Mouse (Mus musculus): ENCODE results near the gene Lama5. TPM values are rescaled to one million over a fixed set of nuclear protein-coding genes. Genes with fewer than 3 reads are reported as not detected.

Gene Lama5
- polyA plus RNA-seq (2012; rRNA removed) = 6.4 and 7.0 TPM in 2 replicates

DNA sequence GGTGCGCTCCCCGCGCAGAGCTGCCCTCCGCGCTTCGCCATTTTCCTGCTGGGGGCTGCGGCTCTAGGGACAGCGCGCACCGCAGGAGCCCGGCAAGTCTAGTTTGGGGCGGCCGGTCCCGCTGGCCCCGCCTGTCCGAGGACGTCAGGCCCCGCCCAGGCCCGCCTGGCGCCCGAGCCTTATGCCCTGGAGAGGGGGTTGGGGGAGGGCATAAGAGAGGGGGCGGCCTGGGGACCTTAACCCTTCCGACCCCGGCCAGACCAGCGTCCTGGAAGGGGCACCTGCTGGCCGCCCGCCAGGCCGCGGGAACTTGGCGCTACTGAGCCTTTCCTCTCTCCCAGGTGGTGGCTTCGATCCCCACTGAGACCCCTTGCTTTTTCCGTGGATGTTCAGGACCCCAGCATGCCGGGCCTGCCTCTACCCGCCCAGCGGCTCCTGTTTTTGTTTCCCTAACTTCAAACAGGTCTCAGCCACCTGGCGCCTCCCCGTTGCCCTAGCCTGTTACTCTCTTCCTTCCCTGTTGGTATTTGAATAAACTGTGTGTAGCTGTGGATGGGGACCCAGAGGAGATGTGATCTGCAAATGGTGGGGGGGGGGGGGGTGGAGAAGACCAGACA, at the start of gene Lama5:
Gene Lama5, minus strand, starts transcription at position 98 of the 617 bp plus-strand sequence.
- no peak for TF ChIP-seq POLR2A (IDR thresholded peaks at IDR 0.05; ENCODE audit: borderline replicate concordance, insufficient read depth, low read length)
- TF ChIP-seq CTCF (IDR thresholded peaks at IDR 0.05; ENCODE audit: borderline replicate concordance, insufficient read depth, low read depth, low read length) = no peak
- Histone ChIP-seq H3K27ac (ENCODE audit: insufficient read depth, low read length) (no peak within 1 kb of the TSS), H3K4me3 (replicated peaks; ENCODE audit: insufficient read depth, low read depth, low read length) (peak within 1 kb of the TSS; percentile 58), H3K4me1 (ENCODE audit: control insufficient read depth, insufficient read depth, low read length) (no peaks in the 10 kb centered on the region), H3K27me3 (ENCODE audit: control insufficient read depth, insufficient read depth, low read length) (no peaks in the 10 kb centered on the region; the same call in 1 of the 2 replicates)
- 2% methylated on average over 37 of the region's 37 CpGs for WGBS
- peak; percentile 31 to 41 for DNase-seq

DNA sequence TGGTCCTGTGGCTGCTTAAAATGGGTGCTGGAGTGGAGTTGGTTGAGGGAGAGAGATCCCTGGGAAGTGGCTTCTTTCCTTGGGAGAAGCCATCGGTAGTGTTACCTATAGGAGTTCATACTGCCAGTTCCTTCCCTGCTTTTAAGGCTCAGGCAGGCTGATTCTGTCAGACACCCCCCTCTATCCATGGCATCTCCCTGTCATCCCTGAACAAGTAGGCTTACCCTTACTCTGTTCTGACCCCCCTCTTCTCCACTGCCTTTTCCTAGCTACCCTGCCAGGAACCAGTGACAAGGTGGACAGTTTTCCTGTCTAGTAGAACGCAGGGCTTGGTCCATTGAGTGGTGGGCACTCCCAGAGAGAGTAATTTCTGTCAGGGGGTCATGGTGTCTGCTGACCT, 48.9 kb upstream of the Lama5 start:
- peaks cover 14% of the 10 kb centered on the region for H3K4me1 ChIP-seq (ENCODE audit: control insufficient read depth, insufficient read depth, low read length)
- WGBS = 88% methylated on average over 2 of the region's 2 CpGs
- TF ChIP-seq CTCF (IDR thresholded peaks at IDR 0.05; ENCODE audit: borderline replicate concordance, insufficient read depth, low read depth, low read length) (no peak), POLR2A (IDR thresholded peaks at IDR 0.05; ENCODE audit: borderline replicate concordance, insufficient read depth, low read length) (no peak)

GRCm38 (mm10) chr2:180273394-180274244, 48.0 kb upstream of the Lama5 start, which contains the start of gene Cables2:
TSS of gene Cables2 (minus strand) at chr2:180273496.
- H3K27ac ChIP-seq (ENCODE audit: insufficient read depth, low read length) = peak within 1 kb of the TSS; percentile 22; the same call in 1 of the 2 replicates
- H3K27me3 ChIP-seq (ENCODE audit: control insufficient read depth, insufficient read depth, low read length) = no peaks in the 10 kb centered on the region
- H3K4me3 ChIP-seq (replicated peaks; ENCODE audit: insufficient read depth, low read depth, low read length) = peak within 1 kb of the TSS; percentile 85
- WGBS = 5% methylated on average over 58 of the region's 68 CpGs
- peak; percentile 91 to 95 for DNase-seq
- TF ChIP-seq CTCF (IDR thresholded peaks at IDR 0.05; ENCODE audit: borderline replicate concordance, insufficient read depth, low read depth, low read length) (no peak), POLR2A (IDR thresholded peaks at IDR 0.05; ENCODE audit: borderline replicate concordance, insufficient read depth, low read length) (no peak)
- peaks cover 14% of the 10 kb centered on the region for H3K4me1 ChIP-seq (ENCODE audit: control insufficient read depth, insufficient read depth, low read length)

More for the DNA sequence above, 48.9 kb upstream of the Lama5 start:
- no peak for DNase-seq
- Histone ChIP-seq H3K4me3 (replicated peaks; ENCODE audit: insufficient read depth, low read depth, low read length) (no peak overlapping the region), H3K27ac (ENCODE audit: insufficient read depth, low read length) (no peak overlapping the region), H3K27me3 (ENCODE audit: control insufficient read depth, insufficient read depth, low read length) (no peaks in the 10 kb centered on the region)

DNA sequence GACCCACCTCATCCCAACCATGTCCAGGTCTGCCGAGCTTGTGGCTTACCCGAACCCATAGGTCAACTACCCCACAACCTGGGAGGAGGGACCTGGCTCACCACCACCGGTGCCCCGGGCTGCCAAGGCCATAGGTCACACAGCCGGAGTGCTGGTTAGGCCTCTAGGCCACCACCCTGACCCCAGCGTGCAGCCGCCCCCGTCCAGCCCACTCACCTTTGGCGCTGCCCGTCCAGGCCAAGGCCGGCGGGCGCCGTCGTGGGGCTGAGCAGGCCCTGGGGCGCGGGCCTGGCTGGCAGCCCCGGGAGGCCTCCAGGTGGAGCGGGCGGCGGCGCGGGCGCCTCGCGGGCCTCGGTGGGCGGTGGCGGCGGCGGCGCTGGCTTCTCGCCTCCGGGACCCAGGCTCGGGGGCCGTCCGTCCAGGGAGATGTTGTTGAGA, 47.2 kb upstream of the Lama5 start:
- DNase-seq = peak in 1 of 2 experiments; percentile 62
- TF ChIP-seq POLR2A (IDR thresholded peaks at IDR 0.05; ENCODE audit: borderline replicate concordance, insufficient read depth, low read length) (no peak), CTCF (IDR thresholded peaks at IDR 0.05; ENCODE audit: borderline replicate concordance, insufficient read depth, low read depth, low read length) (no peak)
- Histone ChIP-seq H3K27me3 (ENCODE audit: control insufficient read depth, insufficient read depth, low read length) (no peaks in the 10 kb centered on the region), H3K4me3 (replicated peaks; ENCODE audit: insufficient read depth, low read depth, low read length) (peak overlapping the region; percentile 85), H3K4me1 (ENCODE audit: control insufficient read depth, insufficient read depth, low read length) (peaks cover 14% of the 10 kb centered on the region), H3K27ac (ENCODE audit: insufficient read depth, low read length) (peak overlapping the region; percentile 22; the same call in 1 of the 2 replicates)
- WGBS = 2% methylated on average over 37 of the region's 37 CpGs

GRCm38 (mm10) chr2:180271804-180272395, 46.2 kb upstream of the Lama5 start:
- DNase-seq = no peak
- TF ChIP-seq POLR2A (IDR thresholded peaks at IDR 0.05; ENCODE audit: borderline replicate concordance, insufficient read depth, low read length) (no peak), CTCF (IDR thresholded peaks at IDR 0.05; ENCODE audit: borderline replicate concordance, insufficient read depth, low read depth, low read length) (no peak)
- H3K27ac ChIP-seq (ENCODE audit: insufficient read depth, low read length) = 0 out of 2 replicates have a peak overlapping the region, but pooled peaks have one; percentile 7
- H3K4me1 ChIP-seq (ENCODE audit: control insufficient read depth, insufficient read depth, low read length) = peaks cover 14% of the 10 kb centered on the region
- H3K4me3 ChIP-seq (replicated peaks; ENCODE audit: insufficient read depth, low read depth, low read length) = peak overlapping the region; percentile 39
- 14% methylated on average over 5 of the region's 5 CpGs for WGBS
- no peaks in the 10 kb centered on the region for H3K27me3 ChIP-seq (ENCODE audit: control insufficient read depth, insufficient read depth, low read length)

DNA sequence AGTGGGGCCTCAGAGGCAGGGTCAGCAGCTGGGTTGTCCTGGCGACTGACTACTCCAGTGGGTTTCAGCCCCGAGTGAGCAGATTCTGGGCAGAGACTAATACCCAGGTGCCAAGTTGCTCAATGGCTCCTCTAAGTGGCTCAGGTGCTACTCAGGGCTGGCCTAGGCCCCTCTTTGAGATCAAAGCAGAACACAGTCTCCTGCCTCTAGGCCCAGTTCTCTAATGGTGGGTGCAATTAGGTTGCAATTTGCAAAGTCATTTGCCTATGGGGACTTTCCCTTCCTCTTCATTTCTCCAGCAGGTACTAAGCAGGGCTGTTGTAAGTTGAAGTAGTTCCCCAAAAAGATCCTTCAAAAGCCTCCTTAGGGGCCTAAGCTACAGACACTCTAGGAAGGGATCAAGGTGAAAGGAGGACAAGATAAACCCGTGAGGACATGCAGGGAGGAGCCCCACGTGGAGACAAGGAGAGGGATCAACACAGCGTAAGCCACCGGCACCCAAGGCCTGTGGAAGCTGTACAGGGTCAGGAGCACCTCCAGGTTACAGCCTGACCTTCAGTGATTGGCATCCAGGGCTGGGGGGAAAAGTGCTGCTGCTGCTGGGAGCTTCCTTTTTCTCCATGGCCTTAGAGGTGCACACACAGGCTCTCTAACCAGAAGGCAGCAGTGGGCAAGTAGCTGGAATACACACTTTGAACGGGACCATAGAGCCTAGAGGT, 45.0 kb upstream of the Lama5 start:
- DNase-seq = no peak
- TF ChIP-seq POLR2A (IDR thresholded peaks at IDR 0.05; ENCODE audit: borderline replicate concordance, insufficient read depth, low read length) (no peak), CTCF (IDR thresholded peaks at IDR 0.05; ENCODE audit: borderline replicate concordance, insufficient read depth, low read depth, low read length) (no peak)
- Histone ChIP-seq H3K27me3 (ENCODE audit: control insufficient read depth, insufficient read depth, low read length) (no peaks in the 10 kb centered on the region), H3K4me1 (ENCODE audit: control insufficient read depth, insufficient read depth, low read length) (peaks cover 14% of the 10 kb centered on the region), H3K27ac (ENCODE audit: insufficient read depth, low read length) (no peak overlapping the region), H3K4me3 (replicated peaks; ENCODE audit: insufficient read depth, low read depth, low read length) (no peak overlapping the region)
- 67% methylated on average over 7 of the region's 7 CpGs for WGBS

GRCm38 (mm10) chr2:180269329-180269728, 43.7 kb upstream of the Lama5 start:
- Histone ChIP-seq H3K27ac (ENCODE audit: insufficient read depth, low read length) (no peak overlapping the region), H3K27me3 (ENCODE audit: control insufficient read depth, insufficient read depth, low read length) (no peaks in the 10 kb centered on the region), H3K4me1 (ENCODE audit: control insufficient read depth, insufficient read depth, low read length) (peaks cover 14% of the 10 kb centered on the region), H3K4me3 (replicated peaks; ENCODE audit: insufficient read depth, low read depth, low read length) (no peak overlapping the region)
- no peak for DNase-seq
- WGBS = 73% methylated on average over 10 of the region's 10 CpGs
- no peak for TF ChIP-seq POLR2A (IDR thresholded peaks at IDR 0.05; ENCODE audit: borderline replicate concordance, insufficient read depth, low read length)
- TF ChIP-seq CTCF (IDR thresholded peaks at IDR 0.05; ENCODE audit: borderline replicate concordance, insufficient read depth, low read depth, low read length) = no peak
